Mouse (Mus musculus) layer of hippocampus, adult 11-12 months (tissue): ENCODE measurements around the gene Tpbg.
"Not testable (repeated sequence)": the region's sequence is repeated elsewhere in the genome, so short reads cannot be mapped to it uniquely, and the experiment has no call there.

Source experiments
- DNase-seq: peaks from one replicate; pipeline ENCODE4 v3.0.0; 2022; ENCODE audit warnings: low spot score

Tpbg gene

DNA sequence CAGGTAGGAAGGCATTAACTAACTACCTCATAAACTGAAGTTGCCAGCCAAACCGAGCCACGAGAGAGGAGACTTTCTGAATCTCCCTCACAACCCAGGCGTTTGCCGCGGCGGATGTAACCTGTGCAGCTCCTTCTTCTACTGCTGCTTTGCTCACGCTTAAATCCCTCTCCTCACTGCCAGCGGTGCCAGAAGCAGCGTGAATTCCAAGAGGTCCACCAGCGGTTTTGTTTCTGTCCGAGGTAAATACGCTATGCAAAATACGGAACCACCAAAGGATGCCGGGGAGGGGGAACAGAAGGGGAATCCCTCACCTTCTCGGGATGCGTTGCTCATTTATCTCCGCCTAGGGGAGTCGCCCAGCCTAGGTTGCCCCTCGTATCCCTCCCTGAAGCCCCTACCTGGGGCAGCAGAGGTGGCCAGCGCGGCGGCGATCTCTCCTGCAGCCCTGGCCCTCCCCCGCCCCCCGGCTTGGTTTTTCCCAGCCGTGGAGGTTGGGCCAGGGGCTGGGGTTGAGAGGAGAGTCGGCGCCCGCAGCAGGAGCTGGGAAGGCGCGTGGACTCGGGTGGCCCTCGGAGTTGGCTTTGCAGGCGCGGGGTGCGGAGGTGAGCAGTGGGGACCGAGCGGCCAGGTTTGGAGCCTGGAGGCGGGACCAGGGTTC lies at the start of gene Tpbg:
TSS of gene Tpbg (plus strand) at position 30 of the 661 bp plus-strand sequence.
- no peak for DNase-seq

DNA sequence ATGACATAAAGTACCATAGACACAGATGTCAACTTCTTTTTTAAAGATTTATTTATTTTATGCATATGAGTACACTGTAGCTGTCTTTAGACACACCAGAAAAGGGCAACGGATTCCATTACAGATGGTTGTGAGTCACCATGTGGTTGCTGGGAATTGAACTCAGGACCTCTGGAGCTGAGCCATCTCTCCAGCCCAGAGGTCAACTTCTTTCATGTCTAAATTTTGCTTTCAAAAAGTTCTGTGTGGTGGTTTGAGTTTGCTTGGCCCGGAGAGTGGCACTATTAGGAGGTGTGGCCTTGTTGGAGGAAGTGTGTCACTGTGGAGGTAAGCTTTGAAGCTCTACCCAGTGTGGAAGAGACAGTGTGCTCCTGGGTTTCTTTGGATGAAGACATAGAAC lies 40.2 kb upstream of the Tpbg start:
- not testable (repeated sequence) for DNase-seq

DNA sequence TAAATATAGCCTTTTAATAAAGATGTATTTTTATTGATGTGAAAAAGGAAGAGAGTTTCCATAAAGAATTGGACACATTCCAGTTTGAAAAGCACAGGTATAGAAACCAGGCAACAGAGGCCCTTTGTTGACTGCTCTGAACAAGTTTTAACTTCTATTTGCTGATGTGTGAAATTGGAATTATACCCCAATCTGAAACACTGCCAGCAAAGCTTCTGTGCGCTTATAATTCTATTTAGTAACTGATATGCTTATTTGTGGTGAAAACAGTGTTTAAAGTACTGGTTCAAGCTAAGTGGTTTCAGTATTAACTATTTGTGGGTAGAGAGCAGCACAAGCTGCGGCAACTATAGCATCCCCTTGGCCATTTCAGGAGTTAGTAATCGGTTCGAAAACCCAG lies 39.6 kb upstream of the Tpbg start:
- DNase-seq, result no peak

DNA sequence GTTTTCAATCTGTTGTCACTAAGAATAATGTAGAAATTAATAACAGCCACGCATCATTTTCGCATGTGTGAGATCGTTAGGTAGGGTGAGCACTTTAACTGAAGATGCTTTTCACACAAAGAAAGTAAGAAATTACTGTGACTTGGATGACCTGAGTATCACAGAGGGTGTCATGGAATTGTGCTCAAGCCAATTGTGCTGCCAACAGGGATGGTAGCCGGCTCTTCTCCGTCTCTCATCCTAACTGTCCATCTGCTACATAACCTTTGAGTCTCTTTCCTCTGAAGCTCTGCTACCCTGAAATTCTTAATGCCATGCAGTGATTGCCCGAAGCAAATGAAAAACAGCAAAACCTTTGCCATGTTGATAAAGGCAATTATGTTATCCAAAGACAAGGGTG lies 35.8 kb upstream of the Tpbg start:
- DNase-seq, result no peak

DNA sequence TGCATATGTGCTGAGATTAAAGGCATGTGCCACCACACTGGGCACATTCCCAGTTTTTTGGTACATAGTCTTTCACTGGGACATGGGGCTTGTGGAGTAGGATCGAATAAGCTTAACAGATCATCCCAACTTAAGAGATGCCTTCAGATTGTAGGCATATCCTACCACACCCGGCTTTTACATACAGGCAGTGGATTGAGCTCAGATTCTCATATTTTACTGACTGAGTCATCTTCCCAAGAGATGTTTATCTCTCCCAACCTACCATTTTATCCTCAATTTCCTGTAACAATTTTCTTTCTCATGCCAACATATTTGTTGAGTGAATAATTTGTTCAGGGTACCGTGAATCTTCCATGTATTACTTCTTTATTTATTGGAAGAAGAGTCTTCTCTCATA lies 32.9 kb upstream of the Tpbg start:
- DNase-seq, result no peak

DNA sequence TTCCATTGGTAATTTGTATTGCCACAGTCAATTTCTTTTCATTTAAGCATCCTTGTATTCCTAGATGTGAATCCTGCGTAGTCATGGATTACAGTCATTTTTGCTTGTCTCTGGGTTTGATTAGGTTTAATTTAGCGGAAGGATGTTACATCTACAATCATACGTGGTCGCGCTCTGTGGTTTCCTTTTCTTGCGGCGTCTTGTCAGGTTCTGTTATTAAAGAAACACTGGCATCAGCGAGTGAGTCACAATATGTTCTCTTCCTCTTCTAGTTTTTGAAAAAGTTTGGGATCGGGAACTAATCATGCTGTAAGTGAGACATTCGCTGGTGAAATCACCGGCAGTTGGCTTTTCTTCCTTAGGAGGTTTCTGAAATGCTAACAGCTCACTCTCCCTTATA lies 21.4 kb upstream of the Tpbg start:
- DNase-seq, result no peak

DNA sequence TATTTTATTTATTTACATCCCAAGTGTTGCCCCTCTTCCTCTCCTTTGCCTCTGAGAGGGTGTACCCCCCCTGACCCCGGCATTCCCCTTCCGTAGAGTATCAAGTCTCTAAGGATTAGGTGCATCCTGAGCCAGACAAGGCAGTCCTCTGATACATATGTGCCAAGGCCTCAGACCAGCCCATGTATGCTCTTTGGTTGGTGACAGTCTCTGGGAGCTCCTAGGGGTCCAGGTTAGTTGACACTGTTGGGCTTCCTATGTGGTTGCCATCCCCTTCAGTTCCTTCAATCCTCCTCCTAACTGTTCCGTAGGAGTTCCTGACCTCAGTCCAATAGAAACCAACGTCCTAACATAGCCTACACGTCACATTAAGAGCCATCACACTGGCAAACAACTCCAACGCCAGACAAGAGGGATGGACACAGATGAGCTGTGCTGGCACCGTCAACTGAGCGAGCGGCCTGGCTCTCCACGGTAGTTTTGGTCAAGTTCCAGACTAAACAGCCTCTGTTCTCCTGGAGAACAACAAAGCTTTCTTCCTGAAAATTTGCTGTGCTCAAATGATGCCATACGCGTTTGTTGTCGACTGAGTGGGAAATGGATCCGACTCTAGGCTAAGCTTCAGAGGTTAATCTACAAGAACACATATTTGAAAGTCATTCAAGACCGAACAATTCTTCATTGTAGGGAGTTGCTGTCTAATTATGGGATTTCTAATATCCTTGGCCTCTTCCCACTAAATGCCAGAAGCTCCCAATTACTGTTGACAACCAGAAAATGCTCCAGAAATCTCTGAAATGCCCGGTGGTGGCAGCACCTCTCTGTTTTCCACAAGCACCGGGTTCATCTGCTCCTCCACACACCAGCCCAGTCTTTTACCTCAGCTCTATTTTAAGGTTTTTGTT lies 6.4 kb upstream of the Tpbg start:
- no peak for DNase-seq

DNA sequence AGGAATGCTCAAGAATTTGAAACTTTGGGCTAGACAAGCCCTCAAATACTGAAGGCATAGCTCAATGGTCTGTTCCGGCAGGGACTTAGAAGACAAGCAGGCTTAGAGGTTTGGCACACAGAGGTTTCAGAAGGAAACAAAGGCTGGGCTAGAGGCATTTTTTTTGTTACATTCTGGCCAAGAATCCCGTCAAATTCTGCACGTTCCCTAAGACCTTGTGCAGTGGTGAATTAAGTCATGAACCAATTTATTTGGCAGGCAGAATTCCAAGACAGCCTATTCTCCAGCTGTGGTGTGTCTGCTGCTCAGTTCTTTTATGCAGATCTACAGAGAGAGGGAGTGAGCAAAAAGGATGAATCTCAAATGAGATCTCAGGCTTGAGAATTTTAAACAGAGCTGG lies 2.6 kb upstream of the Tpbg start:
- no peak for DNase-seq

DNA sequence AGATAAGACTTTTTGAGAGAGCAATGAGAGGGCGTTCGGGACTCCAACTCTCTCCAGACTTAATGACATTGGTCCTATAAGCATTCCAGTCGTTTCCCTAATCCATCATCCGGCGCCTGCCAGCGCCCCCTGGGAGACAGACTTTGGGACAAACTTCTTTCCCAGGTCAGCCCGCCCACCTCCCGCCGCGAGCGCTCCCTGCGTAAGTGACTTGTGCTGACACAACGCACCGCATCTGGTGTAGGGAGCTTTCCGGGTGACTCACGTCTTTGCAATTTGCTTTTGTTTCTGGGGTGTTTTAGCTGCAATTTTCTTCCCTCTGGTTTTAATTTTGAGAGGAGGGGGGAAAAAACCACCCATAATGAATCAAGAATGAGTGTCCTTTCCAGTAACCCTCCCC lies 289 bp upstream of the Tpbg start:
- no peak for DNase-seq

DNA sequence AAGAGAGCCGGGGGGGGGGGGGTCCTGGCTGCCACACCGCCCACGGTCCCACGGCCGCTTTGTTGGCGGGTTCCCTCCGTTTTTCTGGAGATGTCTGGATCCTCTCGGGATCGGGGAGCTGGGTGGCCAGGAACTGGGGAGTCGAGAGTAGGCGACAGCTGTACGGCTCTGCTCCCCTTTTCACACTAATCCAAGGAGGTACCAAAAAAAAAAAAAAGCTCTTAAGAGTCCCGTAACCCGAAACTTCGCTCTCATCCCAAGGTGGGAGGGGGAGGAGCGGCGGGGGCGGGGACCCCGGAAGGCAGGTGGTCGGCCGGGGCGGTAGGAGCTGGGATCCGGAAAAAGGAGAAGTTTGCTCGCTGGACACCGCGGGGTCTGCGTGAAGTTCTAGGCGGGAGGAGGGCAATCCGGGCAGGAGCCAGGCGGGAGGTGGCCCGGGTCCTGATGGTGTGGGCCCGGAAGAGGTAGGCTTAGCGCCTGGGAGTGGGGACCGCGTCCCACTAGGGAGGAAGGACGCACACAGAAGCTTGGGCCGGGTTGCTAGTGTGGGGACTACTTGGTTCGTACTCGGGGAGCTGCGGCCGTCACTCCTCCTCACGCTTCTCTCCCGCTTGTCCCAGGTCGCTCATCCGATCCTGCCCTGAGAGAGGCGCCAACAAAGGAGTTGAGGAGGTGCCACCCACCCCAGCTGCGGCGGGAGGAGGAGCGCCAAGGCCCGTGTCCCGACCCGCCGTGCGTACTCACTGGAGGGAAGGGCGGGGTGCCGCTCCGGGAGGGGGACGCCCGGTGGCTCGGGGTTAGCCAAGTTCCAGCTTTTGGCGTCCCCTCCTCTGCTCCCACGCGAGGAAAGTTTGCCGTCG lies 1.1 kb downstream of the Tpbg start:
- no peak for DNase-seq

DNA sequence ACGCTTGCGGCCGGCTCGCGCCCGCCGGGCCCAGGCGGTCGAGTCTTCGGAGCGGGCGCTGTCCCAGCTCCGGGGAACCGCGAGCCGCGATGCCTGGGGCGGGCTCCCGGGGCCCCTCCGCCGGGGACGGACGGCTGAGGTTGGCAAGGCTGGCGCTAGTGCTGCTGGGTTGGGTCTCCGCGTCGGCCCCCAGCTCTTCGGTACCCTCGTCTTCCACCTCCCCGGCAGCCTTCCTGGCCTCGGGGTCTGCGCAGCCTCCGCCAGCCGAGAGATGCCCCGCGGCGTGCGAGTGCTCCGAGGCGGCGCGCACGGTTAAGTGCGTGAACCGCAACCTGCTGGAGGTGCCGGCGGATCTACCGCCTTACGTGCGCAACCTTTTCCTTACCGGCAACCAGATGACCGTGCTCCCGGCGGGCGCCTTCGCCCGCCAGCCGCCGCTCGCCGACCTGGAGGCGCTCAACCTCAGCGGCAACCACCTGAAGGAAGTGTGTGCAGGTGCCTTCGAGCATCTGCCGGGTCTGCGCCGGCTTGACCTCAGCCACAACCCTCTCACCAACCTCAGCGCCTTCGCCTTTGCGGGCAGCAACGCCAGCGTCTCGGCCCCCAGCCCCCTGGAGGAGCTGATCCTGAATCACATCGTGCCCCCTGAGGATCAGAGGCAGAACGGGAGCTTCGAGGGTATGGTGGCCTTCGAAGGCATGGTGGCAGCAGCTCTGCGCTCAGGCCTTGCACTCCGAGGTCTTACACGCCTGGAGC lies 1.9 kb downstream of the Tpbg start:
- no peak for DNase-seq

DNA sequence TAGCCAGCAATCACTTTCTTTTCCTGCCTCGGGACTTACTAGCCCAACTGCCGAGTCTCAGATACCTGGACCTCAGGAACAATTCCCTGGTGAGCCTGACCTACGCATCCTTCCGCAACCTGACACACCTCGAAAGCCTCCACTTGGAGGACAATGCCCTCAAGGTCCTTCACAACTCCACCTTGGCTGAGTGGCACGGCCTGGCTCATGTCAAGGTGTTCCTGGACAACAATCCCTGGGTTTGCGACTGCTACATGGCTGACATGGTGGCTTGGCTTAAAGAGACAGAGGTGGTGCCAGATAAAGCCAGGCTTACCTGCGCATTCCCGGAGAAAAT lies 2.4 kb downstream of the Tpbg start:
- no peak for DNase-seq

DNA sequence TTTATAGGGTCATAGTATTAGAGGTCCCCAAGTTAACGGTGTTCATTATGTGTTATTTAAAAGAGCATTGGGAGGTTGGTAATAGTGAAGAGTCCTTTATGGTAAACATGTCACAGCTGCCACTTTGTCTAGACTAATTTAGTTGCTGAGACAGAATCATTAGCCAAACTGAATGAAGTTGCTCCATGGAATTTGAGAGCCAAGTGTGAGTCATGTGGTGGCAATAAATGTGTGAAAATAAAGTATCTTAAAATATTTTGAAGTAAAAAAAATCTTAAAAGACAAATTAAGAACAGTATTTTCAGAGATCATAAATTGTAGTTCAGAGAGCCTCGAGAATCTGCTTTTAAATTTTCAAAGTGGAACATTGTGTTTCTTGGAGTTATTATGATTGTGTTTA lies 4.0 kb downstream of the Tpbg start:
- no peak for DNase-seq

DNA sequence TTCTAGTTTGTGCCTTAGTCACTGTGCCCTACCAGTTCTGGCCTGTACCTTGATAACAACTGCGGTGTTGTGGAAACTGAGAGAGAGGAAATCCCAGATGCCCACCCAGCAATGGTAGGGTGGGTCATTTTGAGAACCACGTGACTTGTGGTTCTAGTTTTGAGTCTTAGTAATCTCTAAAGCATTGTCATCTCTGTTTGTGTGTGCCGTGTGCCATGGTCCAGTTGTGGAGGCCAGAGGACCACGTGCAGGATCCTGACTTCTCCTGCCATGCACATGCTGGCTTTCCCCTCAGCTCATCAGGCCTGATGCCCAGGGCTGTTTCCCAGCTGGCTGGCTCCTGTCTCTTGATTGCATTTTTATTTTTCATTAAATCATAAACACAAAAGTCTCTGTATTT lies 12.6 kb downstream of the Tpbg start:
- DNase-seq, result no peak

DNA sequence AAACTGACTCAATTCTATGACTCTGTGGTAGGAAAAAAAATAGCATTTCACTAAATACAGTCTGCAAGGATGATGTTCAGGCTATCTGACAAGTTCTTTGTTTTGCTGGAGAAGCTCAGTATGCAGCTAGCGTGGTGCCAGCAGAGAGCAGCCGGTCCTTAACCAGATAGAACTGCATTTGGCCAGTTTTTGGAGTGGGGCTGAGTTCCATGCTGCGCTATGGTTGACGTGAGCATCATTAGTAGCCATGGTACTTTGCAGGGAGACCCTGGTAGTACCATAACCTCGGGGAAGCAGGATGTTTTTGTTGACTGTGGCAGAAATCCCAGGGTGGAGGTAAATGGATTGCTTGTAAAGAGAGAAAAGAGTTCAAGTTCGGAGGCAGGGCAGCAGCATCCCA lies 14.3 kb downstream of the Tpbg start:
- DNase-seq, result no peak

DNA sequence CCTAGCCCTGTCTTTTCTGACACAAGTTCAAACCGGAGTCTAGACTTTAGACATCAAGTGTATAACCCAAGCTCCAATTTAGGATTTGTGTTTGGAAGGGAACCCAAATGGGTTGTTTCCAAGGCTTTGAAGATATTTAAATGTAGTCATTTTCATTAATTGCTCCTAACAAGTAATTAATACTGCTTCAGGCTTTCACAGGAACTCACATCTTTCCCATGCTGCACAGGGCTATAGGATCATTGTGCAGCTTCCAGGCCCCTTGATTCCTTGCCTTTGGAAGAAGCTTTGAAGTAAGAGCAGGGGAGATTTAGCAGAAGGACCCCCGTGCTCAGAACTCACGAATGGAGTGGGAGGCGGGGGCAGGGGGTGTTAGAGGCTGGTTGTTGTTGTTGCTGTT lies 18.9 kb downstream of the Tpbg start:
- no peak for DNase-seq

DNA sequence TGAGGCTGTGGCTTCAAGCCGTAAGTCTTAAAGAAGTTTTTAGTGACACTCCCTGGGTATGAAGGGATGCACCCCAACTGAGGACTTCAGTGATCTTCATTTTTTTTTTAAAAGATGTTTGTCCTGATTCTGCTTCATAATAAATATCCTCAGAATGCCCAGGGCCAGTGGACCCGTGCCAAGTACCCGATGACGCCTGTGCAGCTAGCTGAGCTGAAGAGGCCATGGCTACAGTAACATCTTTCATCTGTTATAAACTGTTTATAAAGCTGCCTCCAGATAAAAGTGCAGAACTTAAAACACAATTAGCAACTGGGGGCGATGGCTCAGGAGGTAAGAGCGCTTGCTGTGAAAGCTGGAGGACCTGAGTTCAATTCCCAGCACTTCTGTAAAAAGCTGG lies 20.4 kb downstream of the Tpbg start:
- no peak for DNase-seq

DNA sequence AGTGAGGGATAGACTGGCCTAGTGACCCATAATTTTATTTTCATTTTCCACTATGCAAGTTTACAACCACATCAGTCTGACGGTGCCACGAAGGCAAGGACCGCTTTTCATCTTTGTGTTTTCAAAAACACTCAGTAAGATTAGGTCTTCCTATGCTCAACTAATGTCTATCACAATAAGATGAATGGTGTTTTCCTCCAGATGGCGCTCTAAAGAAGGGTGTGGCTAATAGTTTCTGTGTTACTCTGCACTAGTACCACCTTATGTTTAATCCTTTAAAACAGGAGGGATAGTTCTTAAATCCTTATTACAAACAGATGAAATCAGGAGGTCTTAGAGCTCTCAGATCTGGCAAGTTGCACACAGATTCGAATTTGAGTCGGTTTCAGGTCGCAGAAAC lies 30.7 kb downstream of the Tpbg start:
- no peak for DNase-seq

DNA sequence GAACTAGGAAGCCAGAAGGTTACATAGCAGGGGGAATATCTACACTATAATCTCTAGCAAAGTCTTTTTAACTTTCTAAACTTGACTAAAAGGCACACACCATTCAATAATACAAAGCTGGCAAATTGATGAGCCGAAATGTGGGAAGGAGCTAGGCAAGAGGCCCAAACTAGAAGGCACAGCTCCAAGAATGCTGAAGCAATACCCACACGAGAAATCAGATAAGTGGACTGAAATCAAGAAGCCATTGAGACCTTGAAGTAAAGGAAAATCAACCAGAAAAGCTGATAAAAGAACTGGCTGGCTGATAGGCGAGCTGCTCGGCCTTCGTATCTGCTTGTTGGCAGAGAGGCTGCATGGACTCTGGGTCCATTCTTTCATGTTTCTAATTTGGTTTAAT lies 51.5 kb downstream of the Tpbg start:
- DNase-seq, result peak; percentile 16
